Mouse (Mus musculus): ENCODE data around the gene Olfr1412. TPM values are rescaled to one million over a fixed set of nuclear protein-coding genes. Genes with fewer than 3 reads are reported as not detected.

Gene Olfr1412
- not detected in 2 replicates for polyA plus RNA-seq (2012; rRNA removed; ENCODE audit: low replicate concordance)

DNA sequence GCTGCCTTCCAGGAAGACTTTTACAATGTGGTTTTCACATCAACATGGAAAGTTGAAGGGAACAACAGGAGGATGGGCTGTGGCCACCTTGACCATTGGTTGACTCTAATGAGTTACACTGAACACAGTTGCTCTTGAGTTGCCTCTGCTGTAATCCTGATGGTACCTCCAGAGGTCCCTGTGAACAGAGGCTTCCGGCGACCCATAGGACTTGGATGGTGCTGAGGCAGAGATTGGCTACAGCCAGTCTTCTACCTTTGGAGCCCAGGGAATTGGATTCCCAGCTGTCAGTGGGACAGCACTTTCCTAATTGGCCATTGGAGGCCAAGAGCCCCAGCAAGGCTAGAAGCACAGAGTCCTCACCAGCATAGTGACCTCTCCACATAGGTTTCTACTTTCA, at the start of gene Olfr1412:
TSS of gene Olfr1412 (plus strand) at position 301 of the 400 bp plus-strand sequence.

GRCm38 (mm10) chr1:92571022-92571421, 14.6 kb upstream of the Olfr1412 start, which contains the start of gene Olfr1413:
Olfr1413 (plus strand) TSS chr1:92571322.

GRCm38 (mm10) chr1:92594111-92594510, 8.5 kb downstream of the Olfr1412 start, which contains the start of gene Olfr1411:
Olfr1411 (plus strand) TSS chr1:92594411.

GRCm38 (mm10) chr1:92605482-92605881, 19.9 kb downstream of the Olfr1412 start, which contains the start of gene Olfr1410:
Olfr1410 (plus strand) TSS chr1:92605782.

DNA sequence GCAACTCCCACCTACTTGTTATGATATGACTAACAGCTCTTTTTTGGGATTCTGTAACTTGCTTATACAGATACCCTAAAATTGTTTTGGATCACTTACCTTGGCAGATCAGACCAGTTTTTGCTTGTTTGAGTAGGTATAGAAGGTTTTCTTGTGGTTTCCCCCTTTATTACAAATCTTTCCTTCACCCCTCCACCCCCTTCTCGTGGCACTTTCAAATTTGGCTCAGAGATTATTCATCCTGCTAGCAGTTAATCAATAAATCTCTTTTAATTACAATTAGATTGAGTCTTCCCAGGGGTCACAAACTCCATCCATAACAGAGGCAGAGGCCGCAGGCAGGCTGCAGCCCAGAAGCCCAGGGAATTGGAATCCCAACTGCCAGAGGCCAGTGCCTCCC, 31.9 kb downstream of the Olfr1412 start, which contains the start of gene Olfr12:
TSS of gene Olfr12 (plus strand) at position 301 of the 400 bp plus-strand sequence.

Other genes starting within 250 kb of the Olfr1412 start
- 79.4 and 85.8 TPM in 2 replicates for gene Ndufa10, start 111.9 kb upstream of the Olfr1412 start, polyA plus RNA-seq (2012; rRNA removed; ENCODE audit: low replicate concordance)
- not detected in 2 replicates for gene Olfr1416, start 100.7 kb upstream of the Olfr1412 start, polyA plus RNA-seq (2012; rRNA removed; ENCODE audit: low replicate concordance)
- not detected in 2 replicates for gene Olfr1415, start 89.7 kb upstream of the Olfr1412 start, polyA plus RNA-seq (2012; rRNA removed; ENCODE audit: low replicate concordance)
- not detected in 2 replicates for gene Olfr1414, start 67.1 kb upstream of the Olfr1412 start, polyA plus RNA-seq (2012; rRNA removed; ENCODE audit: low replicate concordance)
- gene Olfr1413, start 14.5 kb upstream of the Olfr1412 start, polyA plus RNA-seq (2012; rRNA removed; ENCODE audit: low replicate concordance), result not detected in 2 replicates
- gene Olfr1411, start 8.6 kb downstream of the Olfr1412 start, polyA plus RNA-seq (2012; rRNA removed; ENCODE audit: low replicate concordance), result not detected in 2 replicates
- gene Olfr1410, start 20.0 kb downstream of the Olfr1412 start, polyA plus RNA-seq (2012; rRNA removed; ENCODE audit: low replicate concordance), result not detected in 2 replicates
- not detected in 2 replicates for gene Olfr12, start 32.0 kb downstream of the Olfr1412 start, polyA plus RNA-seq (2012; rRNA removed; ENCODE audit: low replicate concordance)
- gene Cops9, start 56.2 kb downstream of the Olfr1412 start, polyA plus RNA-seq (2012; rRNA removed; ENCODE audit: low replicate concordance), result 43.6 and 66.3 TPM in 2 replicates
- 0.13 and 0.23 TPM in 2 replicates for gene Otos, start 63.1 kb downstream of the Olfr1412 start, polyA plus RNA-seq (2012; rRNA removed; ENCODE audit: low replicate concordance)
- gene Gpc1, start 245.9 kb downstream of the Olfr1412 start, polyA plus RNA-seq (2012; rRNA removed; ENCODE audit: low replicate concordance), result 6.4 and 7.5 TPM in 2 replicates